Mouse (Mus musculus): ENCODE measurements around the gene Trpc6.

- TF ChIP-seq CTCF (conservative IDR thresholded peaks at IDR 0.05; ENCODE audit: insufficient read depth, insufficient read length, low read depth, low read length) (no peak), POLR2A (IDR thresholded peaks at IDR 0.05; ENCODE audit: low read depth, low read length) (no peak)
Observed at GRCm38 (mm10) chr9:8545236-8545635, 1.3 kb downstream of the Trpc6 start.
